Mouse (Mus musculus) midbrain, embryonic 16.5 days (tissue): ENCODE measurements at regions not wholly inside any gene's neighbourhood (a gene's known extent, or its start where the extent isn't known, plus 50 kb on each side); places are given as distances from the start of the nearest gene placed in this dataset.
"Not testable (repeated sequence)": the region's sequence is repeated elsewhere in the genome, so short reads cannot be mapped to it uniquely, and the experiment has no call there.

Experiments used
- ATAC-seq: fragments of 200-750 bp; cut with Nextera tagmentation; 2 replicates; pipeline ENCODE4 v1.8.0; 2017; ENCODE audit warnings: moderate TSS enrichment
- H3K27ac ChIP-seq: fragments of 300-500 bp; sonication (generic); 2 replicates; pipeline ENCODE4 v1.5.1; 2014; ENCODE audit warnings: mild to moderate bottlenecking, low read length, mixed read lengths
- H3K27me3 ChIP-seq: fragments of 300-500 bp; sonication (generic); 2 replicates; pipeline ENCODE4 v1.6.1; 2014; ENCODE audit warnings: low read depth, low read length, mixed read lengths; ENCODE audit not compliant: control insufficient read depth, insufficient read depth
- H3K36me3 ChIP-seq: fragments of 300-500 bp; sonication (generic); 2 replicates; pipeline ENCODE4 v1.6.1; 2014; ENCODE audit warnings: mild to moderate bottlenecking, low read length, moderate library complexity, mixed read lengths; ENCODE audit not compliant: control insufficient read depth, insufficient read depth
- H3K4me1 ChIP-seq: fragments of 300-500 bp; sonication (generic); 2 replicates; pipeline ENCODE4 v1.6.1; 2014; ENCODE audit warnings: mild to moderate bottlenecking, low read length, mixed read lengths; ENCODE audit not compliant: control insufficient read depth, insufficient read depth
- H3K4me2 ChIP-seq: fragments of 300-500 bp; sonication (generic); 2 replicates; pipeline ENCODE4 v1.6.1; 2014; ENCODE audit warnings: mild to moderate bottlenecking, low read length, mixed read lengths
- H3K4me3 ChIP-seq: fragments of 300-500 bp; sonication (generic); 2 replicates; pipeline ENCODE4 v1.5.1; 2014; ENCODE audit warnings: low read depth, mild to moderate bottlenecking, low read length, moderate library complexity, mixed read lengths
- H3K9ac ChIP-seq: fragments of 300-500 bp; sonication (generic); 2 replicates; pipeline ENCODE4 v1.6.1; 2014; ENCODE audit warnings: low read depth, low read length, mixed read lengths
- H3K9me3 ChIP-seq: fragments of 300-500 bp; sonication (generic); replicated peaks from 2 replicates; pipeline ENCODE4 v1.6.1; 2014; ENCODE audit warnings: mild to moderate bottlenecking, low read length, mixed read lengths; ENCODE audit not compliant: control insufficient read depth, poor library complexity, severe bottlenecking
- WGBS: fragments of 180-500 bp; shearing (Covaris S2); extraction: QIAGEN DNeasy Blood & Tissue Kit; methylation state at CpG from one replicate; pipeline ENCODE4 v1.1.7; 2014; 5-methylcytosine and 5-hydroxymethylcytosine counted together

DNA sequence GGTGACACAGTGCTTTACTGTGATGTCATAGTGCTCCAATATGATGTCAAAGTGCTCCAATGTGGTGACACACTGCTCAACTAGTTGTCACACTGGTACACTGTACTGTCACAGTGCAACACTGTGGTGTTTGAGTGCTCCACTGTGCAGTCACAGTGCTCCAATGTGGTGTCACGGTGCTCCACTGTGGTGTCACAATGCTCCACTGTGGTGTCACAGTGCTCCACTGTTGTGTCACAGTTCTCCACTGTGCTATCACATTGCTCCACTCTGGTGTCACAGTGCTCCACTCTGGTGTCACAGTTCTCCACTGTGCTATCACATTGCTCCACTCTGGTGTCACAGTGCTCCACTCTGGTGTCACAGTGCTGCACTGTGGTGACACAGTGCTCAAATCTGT, 87.9 kb upstream of the Scaf8 start:
- not testable (repeated sequence) for H3K27me3 ChIP-seq, H3K4me1 ChIP-seq, H3K9me3 ChIP-seq, H3K9ac ChIP-seq, H3K4me2 ChIP-seq, H3K4me3 ChIP-seq, H3K27ac ChIP-seq, H3K36me3 ChIP-seq
- WGBS: 80% methylated on average over 1 of the region's 1 CpGs
- ATAC-seq: peak; percentile 47; the same call in 1 of the 2 replicates

GRCm38 (mm10) chr17:3027376-3027775, 87.4 kb upstream of the Scaf8 start:
- Histone ChIP-seq H3K4me2 (no peak overlapping the region), H3K4me3 (no peak overlapping the region), H3K27ac (no peak overlapping the region), H3K27me3 (no peaks in the 10 kb centered on the region), H3K36me3 (no peaks in the 10 kb centered on the region), H3K4me1 (no peaks in the 10 kb centered on the region), H3K9ac (no peak overlapping the region), H3K9me3 (peaks cover 3% of the 10 kb centered on the region; the same call in 1 of the 2 replicates)
- ATAC-seq: no peak
- WGBS: 81% methylated on average over 4 of the region's 4 CpGs

- WGBS: 65% methylated on average over 2 of the region's 2 CpGs
- H3K4me2 ChIP-seq, H3K9ac ChIP-seq, H3K27me3 ChIP-seq, H3K27ac ChIP-seq, H3K4me3 ChIP-seq, H3K4me1 ChIP-seq, H3K36me3 ChIP-seq, H3K9me3 ChIP-seq: not testable (repeated sequence)
- ATAC-seq: peak; percentile 78
Observed at GRCm38 (mm10) chr17:3029750-3030149, 85.0 kb upstream of the Scaf8 start.

DNA sequence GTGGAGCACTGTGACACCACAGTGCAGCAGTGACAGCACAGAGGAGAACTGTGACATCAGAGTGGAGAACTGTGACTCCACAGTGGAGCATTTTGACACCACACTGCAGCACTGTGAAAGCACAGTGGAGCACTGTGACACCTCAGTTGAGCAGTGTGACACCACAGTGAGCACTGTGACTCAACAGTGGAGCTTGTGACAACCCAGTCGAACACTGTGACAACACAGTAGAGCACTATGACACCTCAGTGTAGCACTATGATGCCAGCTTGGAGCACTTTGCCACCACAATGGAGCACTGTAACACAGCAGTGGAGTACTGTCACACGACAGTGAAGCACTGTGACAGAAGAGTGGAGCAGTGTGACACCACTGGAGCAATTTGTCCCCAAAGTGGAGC, 79.7 kb upstream of the Scaf8 start:
- H3K4me2 ChIP-seq: no peak overlapping the region
- no peaks in the 10 kb centered on the region for H3K36me3 ChIP-seq
- no peak overlapping the region for H3K9ac ChIP-seq
- 0 out of 2 replicates have a peak, but pooled peaks cover 4% of the 10 kb centered on the region for H3K9me3 ChIP-seq
- H3K4me3 ChIP-seq: no peak overlapping the region
- no peaks in the 10 kb centered on the region for H3K4me1 ChIP-seq
- no peaks in the 10 kb centered on the region for H3K27me3 ChIP-seq
- 55% methylated on average over 2 of the region's 2 CpGs for WGBS
- no peak for ATAC-seq
- H3K27ac ChIP-seq: no peak overlapping the region

GRCm38 (mm10) chr17:3037145-3037870, 77.5 kb upstream of the Scaf8 start:
- no peaks in the 10 kb centered on the region for H3K4me1 ChIP-seq
- no peak overlapping the region for H3K4me2 ChIP-seq
- ATAC-seq: no peak
- H3K36me3 ChIP-seq: no peaks in the 10 kb centered on the region
- no peak overlapping the region for H3K27ac ChIP-seq
- H3K9me3 ChIP-seq: 0 out of 2 replicates have a peak, but pooled peaks cover 4% of the 10 kb centered on the region
- H3K9ac ChIP-seq: no peak overlapping the region
- 48% methylated on average over 3 of the region's 3 CpGs for WGBS
- no peaks in the 10 kb centered on the region for H3K27me3 ChIP-seq
- H3K4me3 ChIP-seq: no peak overlapping the region

DNA sequence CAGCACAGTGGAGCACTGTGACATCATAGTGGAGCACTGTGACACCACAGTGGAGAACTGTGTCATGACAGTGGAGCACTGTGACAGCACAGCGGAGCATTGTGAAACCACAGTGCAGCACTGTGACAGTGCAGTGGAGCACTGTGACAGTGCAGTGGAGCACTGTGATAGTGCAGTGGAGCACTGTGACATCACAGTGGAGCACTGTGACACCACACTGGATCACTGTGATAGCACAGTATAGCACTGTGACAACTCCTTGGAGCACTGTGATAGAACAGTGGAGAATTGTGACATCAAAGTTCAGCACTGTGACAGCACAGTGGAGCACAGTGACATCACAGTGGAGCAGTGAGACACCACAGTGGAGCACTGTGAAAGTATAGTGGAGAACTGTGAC, 76.7 kb upstream of the Scaf8 start:
- Histone ChIP-seq H3K36me3 (no peaks in the 10 kb centered on the region), H3K9me3 (0 out of 2 replicates have a peak, but pooled peaks cover 4% of the 10 kb centered on the region), H3K4me3 (no peak overlapping the region), H3K4me1 (no peaks in the 10 kb centered on the region), H3K27me3 (no peaks in the 10 kb centered on the region), H3K4me2 (no peak overlapping the region), H3K9ac (no peak overlapping the region), H3K27ac (no peak overlapping the region)
- WGBS: 76% methylated on average over 1 of the region's 1 CpGs
- ATAC-seq: no peak

DNA sequence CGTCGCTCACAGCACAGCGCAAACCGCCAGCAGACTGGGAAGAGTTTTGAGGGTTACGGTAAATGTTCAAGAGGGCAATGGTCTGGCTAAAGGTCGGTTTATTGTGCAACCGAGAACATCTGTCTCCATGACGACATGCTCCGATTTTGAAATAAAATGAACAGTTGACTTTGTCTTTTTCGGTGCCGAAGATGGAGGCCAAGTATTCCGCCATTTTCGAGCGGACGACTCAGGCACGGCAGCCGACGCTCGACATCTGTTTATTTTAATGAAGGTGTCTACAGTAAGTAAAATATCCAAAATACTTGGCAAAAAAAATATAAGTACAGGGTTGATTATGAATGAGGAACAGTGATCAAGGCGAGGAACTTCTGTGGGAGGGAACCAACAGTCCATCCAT, 70.3 kb upstream of the Scaf8 start:
- not testable (repeated sequence) for H3K4me2 ChIP-seq, H3K9me3 ChIP-seq, ATAC-seq, H3K9ac ChIP-seq, H3K4me1 ChIP-seq, H3K27ac ChIP-seq, H3K27me3 ChIP-seq, H3K36me3 ChIP-seq, H3K4me3 ChIP-seq
- WGBS: 89% methylated on average over 20 of the region's 20 CpGs

DNA sequence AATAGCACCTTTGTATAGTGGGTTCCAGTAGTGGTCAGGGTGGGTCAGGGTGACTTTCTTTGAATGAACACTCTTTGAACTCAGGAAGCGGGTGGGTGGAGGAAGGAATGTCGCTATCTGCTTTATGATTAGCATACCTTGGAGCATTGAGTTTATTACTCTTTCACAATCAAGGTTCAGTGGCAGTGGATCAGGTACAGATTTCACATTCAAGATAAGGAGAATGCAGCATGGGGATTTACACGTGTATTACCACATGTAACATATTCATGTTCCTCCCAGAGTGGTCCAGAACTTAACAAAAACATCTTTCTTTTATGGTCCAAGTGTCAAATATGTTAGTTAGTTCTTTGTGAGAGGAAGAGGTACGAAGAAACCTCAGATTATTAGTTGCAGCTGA, 60.9 kb upstream of the Scaf8 start:
- not testable (repeated sequence) for ATAC-seq, H3K4me1 ChIP-seq, H3K36me3 ChIP-seq, H3K9me3 ChIP-seq, H3K27me3 ChIP-seq, H3K4me2 ChIP-seq, H3K9ac ChIP-seq, H3K4me3 ChIP-seq, H3K27ac ChIP-seq
- WGBS: 82% methylated on average over 4 of the region's 4 CpGs

GRCm38 (mm10) chr17:3054848-3055247, 59.9 kb upstream of the Scaf8 start:
- H3K4me2 ChIP-seq, H3K9me3 ChIP-seq, H3K4me3 ChIP-seq, H3K27ac ChIP-seq, H3K4me1 ChIP-seq, H3K27me3 ChIP-seq, H3K36me3 ChIP-seq, ATAC-seq, H3K9ac ChIP-seq: not testable (repeated sequence)
- WGBS: 29% methylated on average over 8 of the region's 8 CpGs
